Mouse (Mus musculus): ENCODE data around the gene Calu.

DNA sequence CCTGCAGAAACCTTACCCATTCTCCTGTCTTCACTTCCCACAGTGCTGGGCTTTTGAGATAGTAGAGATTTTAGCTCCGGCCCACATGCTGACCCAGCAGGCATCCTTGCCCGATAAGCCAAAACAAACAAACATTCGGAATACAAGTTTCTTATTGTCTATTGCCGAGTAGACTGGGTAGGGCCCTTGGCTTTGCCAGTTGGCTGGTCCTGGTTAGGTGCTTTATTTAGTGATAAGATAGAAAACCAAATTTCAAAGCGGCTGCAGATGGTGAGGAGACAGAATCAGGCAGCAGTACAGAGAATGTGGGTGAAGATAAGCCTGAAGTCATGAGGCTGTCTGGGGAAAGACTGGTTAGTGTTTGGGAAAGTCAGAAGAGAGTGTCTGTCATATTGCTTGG is 4.9 kb downstream of the Calu start:
- TF ChIP-seq CTCF (IDR thresholded peaks at IDR 0.05; ENCODE audit: borderline replicate concordance, control insufficient read depth, extremely low read depth, insufficient read depth, low read length, poor library complexity) (no peak), POLR2A (IDR thresholded peaks at IDR 0.05; ENCODE audit: control insufficient read depth, extremely low read depth, insufficient read depth, low read length, poor library complexity) (no peak)
